In the genomic region with DNA sequence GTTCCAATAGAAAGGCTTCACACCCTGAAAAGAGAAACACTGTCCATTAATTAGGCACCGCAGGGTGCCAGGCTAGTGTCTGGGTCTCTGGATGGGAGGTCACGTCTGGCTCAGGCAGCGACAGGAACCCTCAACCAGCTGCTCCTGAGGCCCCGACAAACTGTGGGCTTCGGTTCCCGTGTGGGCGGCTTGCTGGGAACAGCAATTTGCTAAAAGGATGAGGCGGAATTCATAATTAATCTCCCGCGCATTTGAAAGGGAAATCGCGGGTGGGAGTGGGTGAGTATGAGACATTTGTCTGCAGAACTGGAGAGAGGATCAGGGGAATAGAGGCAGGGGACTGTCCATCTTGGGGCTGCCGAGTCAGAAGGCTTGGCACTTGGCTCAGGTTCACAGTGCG, we compare ENCODE assay signal across 21 mouse cellular contexts. TPM values are rescaled to one million over a fixed set of nuclear protein-coding genes. Genes with fewer than 3 reads are reported as not detected.
DNase-seq lines count a peak whose midpoint lies in the region; ATAC-seq and TF ChIP-seq lines count a peak whose summit lies in the region.
"Had no signal": no experiment of that assay in that cellular context is flagged by ENCODE, and none has a peak within 500 bp of the region (broad histone marks: within the 10 kb centered on the region; RNA-seq: fewer than 3 reads in every experiment).

No protein-coding gene starts in this region.

- no peak for TF ChIP-seq EP300 in ES-Bruce4 (IDR thresholded peaks at IDR 0.05; ENCODE audit: insufficient read depth, low read depth, low read length)

- no peak overlapping the region for H3K27ac ChIP-seq in hindbrain, embryonic 11.5 days (ENCODE audit: low read depth, low read length)
- H3K27ac ChIP-seq in hindbrain, postnatal 0 days, result no peak overlapping the region
- H3K27ac ChIP-seq in neural tube, embryonic 11.5 days (ENCODE audit: low read depth, low read length), result no peak overlapping the region
- H3K27ac ChIP-seq in ES-Bruce4 (ENCODE audit: insufficient read depth, low read length), result no peak overlapping the region
- H3K27ac ChIP-seq: gastrocnemius, adult 2 months; heart, embryonic 13.5 days; hindbrain, embryonic 15.5 days; kidney, embryonic 15.5 days; limb, embryonic 12.5 days; liver, embryonic 13.5 days; lung, embryonic 15.5 days had no signal

- peak overlapping the region; percentile 23; the same call in 1 of the 2 replicates for H3K9ac ChIP-seq in hindbrain, embryonic 11.5 days (ENCODE audit: low read depth, low read length)
- no peak overlapping the region for H3K9ac ChIP-seq in hindbrain, postnatal 0 days (replicated peaks; ENCODE audit: low read length)
- H3K9ac ChIP-seq in neural tube, embryonic 11.5 days (ENCODE audit: low read length), result no peak overlapping the region
- H3K9ac ChIP-seq in ES-Bruce4 (ENCODE audit: low read depth, poor library complexity, severe bottlenecking), result 0 out of 2 replicates have a peak overlapping the region, but pooled peaks have one; percentile 7
- H3K9ac ChIP-seq: heart, embryonic 13.5 days; hindbrain, embryonic 15.5 days; kidney, embryonic 15.5 days; limb, embryonic 12.5 days; liver, embryonic 13.5 days; lung, embryonic 15.5 days had no signal

- H3K4me1 ChIP-seq in hindbrain, embryonic 11.5 days (replicated peaks; ENCODE audit: control insufficient read depth, insufficient read depth, low read length), result no peaks in the 10 kb centered on the region; the same call in none of the 2 replicates
- H3K4me1 ChIP-seq in hindbrain, postnatal 0 days (ENCODE audit: insufficient read depth, low read length), result 0 out of 2 replicates have a peak, but pooled peaks cover 4% of the 10 kb centered on the region
- no peaks in the 10 kb centered on the region for H3K4me1 ChIP-seq in neural tube, embryonic 11.5 days (ENCODE audit: control insufficient read depth, insufficient read depth, low read length)
- H3K4me1 ChIP-seq in ES-Bruce4 (ENCODE audit: control insufficient read depth, insufficient read depth, low read length), result peaks cover 5% of the 10 kb centered on the region

- WGBS in hindbrain, embryonic 11.5 days, result 33% methylated on average over 14 of the region's 14 CpGs
- WGBS in hindbrain, postnatal 0 days, result 21% methylated on average over 14 of the region's 14 CpGs
- 44% methylated on average over 14 of the region's 14 CpGs for WGBS in neural tube, embryonic 11.5 days

- H3K36me3 ChIP-seq in hindbrain, embryonic 11.5 days (ENCODE audit: control insufficient read depth, insufficient read depth, low read length), result no peaks in the 10 kb centered on the region
- no peaks in the 10 kb centered on the region for H3K36me3 ChIP-seq in hindbrain, postnatal 0 days (ENCODE audit: insufficient read depth, low read length)
- no peaks in the 10 kb centered on the region for H3K36me3 ChIP-seq in neural tube, embryonic 11.5 days (ENCODE audit: control insufficient read depth, insufficient read depth, low read length)
- H3K36me3 ChIP-seq in ES-Bruce4 (ENCODE audit: control insufficient read depth, insufficient read depth, low read length, poor library complexity, severe bottlenecking), result no peaks in the 10 kb centered on the region
- H3K36me3 ChIP-seq: G1E; heart, embryonic 13.5 days; hindbrain, embryonic 15.5 days; kidney, embryonic 15.5 days; limb, embryonic 12.5 days; liver, embryonic 13.5 days; lung, embryonic 15.5 days had no signal

- no peak for ATAC-seq in hindbrain, embryonic 11.5 days (ENCODE audit: low FRiP score)
- no peak for ATAC-seq in hindbrain, postnatal 0 days
- no peak for ATAC-seq in neural tube, embryonic 11.5 days (ENCODE audit: insufficient read depth, low FRiP score, low TSS enrichment)

- TF ChIP-seq CTCF in hindbrain, postnatal 0 days (IDR thresholded peaks at IDR 0.05; ENCODE audit: low read depth), result no peak
- TF ChIP-seq CTCF in ES-Bruce4 (IDR thresholded peaks at IDR 0.05; ENCODE audit: low read depth, low read length), result no peak

- no peak overlapping the region for H3K4me3 ChIP-seq in hindbrain, embryonic 11.5 days (ENCODE audit: low read depth, low read length)
- H3K4me3 ChIP-seq in hindbrain, postnatal 0 days (ENCODE audit: low read length), result no peak overlapping the region
- no peak overlapping the region for H3K4me3 ChIP-seq in neural tube, embryonic 11.5 days (ENCODE audit: low read depth, low read length)
- 0 out of 2 replicates have a peak overlapping the region, but pooled peaks have one; percentile 0 for H3K4me3 ChIP-seq in ES-Bruce4 (ENCODE audit: low read depth, low read length)
- H3K4me3 ChIP-seq: gastrocnemius, adult 2 months; heart, embryonic 13.5 days; hindbrain, embryonic 15.5 days; kidney, embryonic 15.5 days; limb, embryonic 12.5 days; liver, embryonic 13.5 days; lung, embryonic 15.5 days had no signal

- no peak overlapping the region for H3K4me2 ChIP-seq in hindbrain, embryonic 11.5 days (replicated peaks; ENCODE audit: low read depth, low read length)
- no peak overlapping the region for H3K4me2 ChIP-seq in hindbrain, postnatal 0 days (ENCODE audit: low read depth, low read length)
- no peak overlapping the region for H3K4me2 ChIP-seq in neural tube, embryonic 11.5 days (ENCODE audit: low read depth)
- H3K4me2 ChIP-seq: heart, embryonic 13.5 days; hindbrain, embryonic 15.5 days; kidney, embryonic 15.5 days; limb, embryonic 12.5 days; liver, embryonic 13.5 days; lung, embryonic 15.5 days had no signal

- H3K27me3 ChIP-seq in hindbrain, embryonic 11.5 days (ENCODE audit: control insufficient read depth, insufficient read depth, low read length), result peaks cover 3% of the 10 kb centered on the region; the same call in 1 of the 2 replicates
- H3K27me3 ChIP-seq in hindbrain, postnatal 0 days (ENCODE audit: insufficient read depth, low read length), result no peaks in the 10 kb centered on the region
- no peaks in the 10 kb centered on the region for H3K27me3 ChIP-seq in neural tube, embryonic 11.5 days (ENCODE audit: control insufficient read depth, insufficient read depth, low read length)
- H3K27me3 ChIP-seq in ES-Bruce4 (ENCODE audit: control insufficient read depth, insufficient read depth, low read length, poor library complexity, severe bottlenecking), result no peaks in the 10 kb centered on the region

- no peaks in the 10 kb centered on the region for H3K9me3 ChIP-seq in hindbrain, embryonic 11.5 days (ENCODE audit: control insufficient read depth, low read length)
- H3K9me3 ChIP-seq in hindbrain, postnatal 0 days (ENCODE audit: low read length), result no peaks in the 10 kb centered on the region
- no peaks in the 10 kb centered on the region; the same call in 1 of the 2 replicates for H3K9me3 ChIP-seq in neural tube, embryonic 11.5 days (ENCODE audit: control insufficient read depth, low read length)
- H3K9me3 ChIP-seq in ES-Bruce4 (replicated peaks; ENCODE audit: control insufficient read depth, insufficient read depth, low read length, poor library complexity, severe bottlenecking), result no peaks in the 10 kb centered on the region
- H3K9me3 ChIP-seq: G1E; heart, embryonic 13.5 days; hindbrain, embryonic 15.5 days; kidney, embryonic 15.5 days; limb, embryonic 12.5 days; liver, embryonic 13.5 days; lung, embryonic 15.5 days had no signal

- DNase-seq in hindbrain, embryonic 11.5 days (ENCODE audit: low spot score), result peak; percentile 20
- DNase-seq in hindbrain, postnatal 0 days (ENCODE audit: low spot score), result no peak
- DNase-seq in neural tube, embryonic 11.5 days (ENCODE audit: low spot score), result peak; percentile 31
- DNase-seq in neural tube, embryonic 10.5 days (ENCODE audit: extremely low spot score, low spot score), result no peak
- peak; percentile 42 for DNase-seq in ZHBTc4 (ENCODE audit: low read depth, low spot score)
- DNase-seq in lung, postnatal 14 days, result no peak
- DNase-seq: adrenal gland, postnatal 25 days; cerebellum, adult 18-20 months; cerebellum, postnatal 36 days; gastrocnemius, adult 2 months; kidney, postnatal 4 days; liver, embryonic 13.5 days had no signal

- TF ChIP-seq POLR2A in ES-Bruce4 (IDR thresholded peaks at IDR 0.05; ENCODE audit: insufficient read depth, low read length), result no peak

RNA-seq across cellular contexts. Expression of a gene that starts 16.7 kb away (rescaled TPM):
- 6.6 and 7.2 TPM in 2 replicates for polyA plus RNA-seq in hindbrain, embryonic 11.5 days (2014; fragmentation: Nextera tagmentation; extraction: Ambion mirVana)
- 26.2 and 27.2 TPM in 2 replicates for total RNA-seq in hindbrain, postnatal 0 days (2014; rRNA removed)
- polyA plus RNA-seq in hindbrain, postnatal 0 days (2015; fragmentation: Nextera tagmentation; extraction: Ambion mirVana), result 18.9 and 22.1 TPM in 2 replicates
- 8.1 and 9.4 TPM in 2 replicates for polyA plus RNA-seq in neural tube, embryonic 11.5 days (2014; fragmentation: Nextera tagmentation; extraction: Ambion mirVana)
- 4.1 TPM in 2 replicates for polyA plus RNA-seq in ES-Bruce4 (2011; ENCODE audit: insufficient read depth, insufficient read length, low read depth, missing spikeins)

RNA-seq across cellular contexts. Expression of a gene that starts 27.4 kb away (rescaled TPM):
- 3.4 and 5.8 TPM in 2 replicates for polyA plus RNA-seq in hindbrain, embryonic 11.5 days (2014; fragmentation: Nextera tagmentation; extraction: Ambion mirVana)
- total RNA-seq in hindbrain, postnatal 0 days (2014; rRNA removed), result 82.0 and 106 TPM in 2 replicates
- 69.0 and 78.7 TPM in 2 replicates for polyA plus RNA-seq in hindbrain, postnatal 0 days (2015; fragmentation: Nextera tagmentation; extraction: Ambion mirVana)
- polyA plus RNA-seq in neural tube, embryonic 11.5 days (2014; fragmentation: Nextera tagmentation; extraction: Ambion mirVana), result 4.2 and 4.7 TPM in 2 replicates
- polyA plus RNA-seq in ES-Bruce4 (2011; ENCODE audit: insufficient read depth, insufficient read length, low read depth, missing spikeins), result 0.27 and 0.90 TPM in 2 replicates
- total RNA-seq: granulocyte monocyte progenitor cell, adult 5-6 weeks; heart, postnatal 25 days had no signal

RNA-seq across cellular contexts. Expression of a gene that starts 39.2 kb away (rescaled TPM):
- 9.2 and 11.0 TPM in 2 replicates for polyA plus RNA-seq in hindbrain, embryonic 11.5 days (2014; fragmentation: Nextera tagmentation; extraction: Ambion mirVana)
- 118 and 126 TPM in 2 replicates for total RNA-seq in hindbrain, postnatal 0 days (2014; rRNA removed)
- polyA plus RNA-seq in hindbrain, postnatal 0 days (2015; fragmentation: Nextera tagmentation; extraction: Ambion mirVana), result 40.6 and 41.9 TPM in 2 replicates
- polyA plus RNA-seq in neural tube, embryonic 11.5 days (2014; fragmentation: Nextera tagmentation; extraction: Ambion mirVana), result 13.3 and 14.5 TPM in 2 replicates
- polyA plus RNA-seq in ES-Bruce4 (2011; ENCODE audit: insufficient read depth, insufficient read length, low read depth, missing spikeins), result 2.8 and 4.5 TPM in 2 replicates

Comparison
In these comparisons a context has a peak if more than half of its experiments do, and no peak if none do; other contexts are left out.
1. DNase-seq: peak in hindbrain, embryonic 11.5 days (single experiment), neural tube, embryonic 11.5 days (single experiment) and ZHBTc4 (single experiment); none in hindbrain, postnatal 0 days (single experiment), neural tube, embryonic 10.5 days (single experiment) and lung, postnatal 14 days (single experiment).
2. H3K9ac ChIP-seq: peak in hindbrain, embryonic 11.5 days (single experiment) and ES-Bruce4 (single experiment); none in hindbrain, postnatal 0 days (single experiment) and neural tube, embryonic 11.5 days (single experiment).
3. RNA of a gene that starts 27.4 kb away (polyA plus RNA-seq): 69.0 to 78.7 TPM in hindbrain, postnatal 0 days; 4.2 to 4.7 TPM in neural tube, embryonic 11.5 days, 3.4 to 5.8 TPM in hindbrain, embryonic 11.5 days and 0.27 to 0.90 TPM in ES-Bruce4; every median in the first group is over 10 times any median in the second.